17 mouse cellular contexts compared by ENCODE assay signal in genomic region chr13:37454356-37454755, GRCm38 (mm10).
DNase-seq lines count a peak whose midpoint lies in the region; ATAC-seq and TF ChIP-seq lines count a peak whose summit lies in the region.
"Had no signal": no experiment of that assay in that cellular context is flagged by ENCODE, and none has a peak within 500 bp of the region (broad histone marks: within the 10 kb centered on the region; RNA-seq: fewer than 3 reads in every experiment).

No protein-coding gene starts in this region.

- no peak for ATAC-seq in heart, embryonic 14.5 days (ENCODE audit: insufficient number of reproducible peaks, insufficient read depth, low FRiP score, low read depth)
- ATAC-seq in heart, embryonic 11.5 days (replicated peaks; ENCODE audit: insufficient number of reproducible peaks, low FRiP score, low TSS enrichment), result no peak
- ATAC-seq in lung, postnatal 0 days, result no peak
- ATAC-seq in midbrain, embryonic 14.5 days (ENCODE audit: low FRiP score, low TSS enrichment), result no peak
- ATAC-seq: forebrain, embryonic 13.5 days; hindbrain, embryonic 16.5 days had no signal

- H3K4me2 ChIP-seq in heart, embryonic 14.5 days (ENCODE audit: low read length), result no peak overlapping the region
- H3K4me2 ChIP-seq in heart, embryonic 11.5 days, result no peak overlapping the region
- no peak overlapping the region for H3K4me2 ChIP-seq in lung, postnatal 0 days (replicated peaks; ENCODE audit: low read depth, low read length)
- no peak overlapping the region for H3K4me2 ChIP-seq in midbrain, embryonic 14.5 days (ENCODE audit: low read length)
- H3K4me2 ChIP-seq: forebrain, embryonic 13.5 days; liver, embryonic 13.5 days; neural tube, embryonic 12.5 days had no signal

- WGBS in heart, embryonic 14.5 days, result 41% methylated on average over 6 of the region's 6 CpGs
- WGBS in heart, embryonic 11.5 days (ENCODE audit: insufficient replicate concordance), result 29% methylated on average over 6 of the region's 6 CpGs
- WGBS in lung, postnatal 0 days, result 54% methylated on average over 6 of the region's 6 CpGs
- 50% methylated on average over 6 of the region's 6 CpGs for WGBS in lung, adult 2 months
- 57% methylated on average over 6 of the region's 6 CpGs for WGBS in midbrain, embryonic 14.5 days

- 0 out of 2 replicates have a peak overlapping the region, but pooled peaks have one; percentile 21 for H3K9ac ChIP-seq in heart, embryonic 14.5 days (ENCODE audit: low read length)
- no peak overlapping the region for H3K9ac ChIP-seq in heart, embryonic 11.5 days (ENCODE audit: low read depth, low read length)
- no peak overlapping the region for H3K9ac ChIP-seq in lung, postnatal 0 days (replicated peaks; ENCODE audit: low read depth)
- no peak overlapping the region for H3K9ac ChIP-seq in midbrain, embryonic 14.5 days (replicated peaks; ENCODE audit: low read length)
- H3K9ac ChIP-seq: forebrain, embryonic 13.5 days; liver, embryonic 13.5 days; neural tube, embryonic 12.5 days had no signal

- H3K9me3 ChIP-seq in heart, embryonic 14.5 days (ENCODE audit: control insufficient read depth, low read length), result no peaks in the 10 kb centered on the region
- H3K9me3 ChIP-seq in heart, embryonic 11.5 days (replicated peaks; ENCODE audit: control insufficient read depth, low read length), result no peaks in the 10 kb centered on the region
- no peaks in the 10 kb centered on the region for H3K9me3 ChIP-seq in lung, postnatal 0 days (ENCODE audit: low read length)
- H3K9me3 ChIP-seq in midbrain, embryonic 14.5 days (ENCODE audit: control insufficient read depth, low read length), result no peaks in the 10 kb centered on the region
- H3K9me3 ChIP-seq: forebrain, embryonic 13.5 days; liver, embryonic 13.5 days; neural tube, embryonic 12.5 days had no signal

- H3K4me3 ChIP-seq in heart, embryonic 14.5 days (ENCODE audit: control insufficient read depth in 1 of 2, insufficient read depth in 1 of 2, low read depth in 1 of 2, low read length in 2 of 2), result no peak overlapping the region
- no peak overlapping the region for H3K4me3 ChIP-seq in heart, embryonic 11.5 days (ENCODE audit: low read depth, low read length)
- H3K4me3 ChIP-seq in lung, postnatal 0 days (ENCODE audit: low read depth, low read length), result no peak overlapping the region
- no peak overlapping the region for H3K4me3 ChIP-seq in lung, adult 2 months (replicated peaks; ENCODE audit: extremely low read depth, low read depth, low read length)
- no peak overlapping the region for H3K4me3 ChIP-seq in midbrain, embryonic 14.5 days (replicated peaks; ENCODE audit: low read depth, low read length)
- H3K4me3 ChIP-seq: forebrain, embryonic 13.5 days; liver, embryonic 13.5 days; neural tube, embryonic 12.5 days had no signal

- peaks cover 42 to 53% of the 10 kb centered on the region in 2 experiments for H3K4me1 ChIP-seq in heart, embryonic 14.5 days (ENCODE audit: control insufficient read depth in 2 of 2, insufficient read depth in 2 of 2, low read length in 2 of 2)
- H3K4me1 ChIP-seq in heart, embryonic 11.5 days (ENCODE audit: control insufficient read depth, insufficient read depth, low read length), result peaks cover 48% of the 10 kb centered on the region
- peaks cover 27% of the 10 kb centered on the region for H3K4me1 ChIP-seq in lung, postnatal 0 days (ENCODE audit: insufficient read depth, low read depth, low read length)
- peaks cover 63% of the 10 kb centered on the region for H3K4me1 ChIP-seq in lung, adult 2 months (ENCODE audit: control insufficient read depth, insufficient read depth, low read length)
- peaks cover 21% of the 10 kb centered on the region for H3K4me1 ChIP-seq in midbrain, embryonic 14.5 days (ENCODE audit: control insufficient read depth, insufficient read depth, low read length)

- no peak for TF ChIP-seq POLR2A in lung, adult 2 months (IDR thresholded peaks at IDR 0.05; ENCODE audit: borderline replicate concordance, extremely low read depth, low read depth, low read length)

- TF ChIP-seq CTCF in lung, postnatal 0 days (IDR thresholded peaks at IDR 0.05), result no peak
- TF ChIP-seq CTCF in lung, adult 2 months (IDR thresholded peaks at IDR 0.05; ENCODE audit: insufficient read depth, low read length), result no peak

- DNase-seq in lung, postnatal 0 days (ENCODE audit: low spot score), result peak; percentile 61
- DNase-seq in lung, adult 2 months, result no peak
- DNase-seq in ZHBTc4 (ENCODE audit: low read depth, low spot score), result peak; percentile 27
- no peak for DNase-seq in spleen, adult 18-20 months
- DNase-seq in midbrain, embryonic 14.5 days, result no peak
- DNase-seq: heart, postnatal 4 days; kidney, adult 9 months; kidney, postnatal 4 days; layer of hippocampus, postnatal 36 days; left cerebral cortex, postnatal 4 days; liver, embryonic 13.5 days; thymus, postnatal 36 days had no signal

- no peaks in the 10 kb centered on the region for H3K27me3 ChIP-seq in heart, embryonic 14.5 days (ENCODE audit: control insufficient read depth, insufficient read depth, low read length)
- H3K27me3 ChIP-seq in heart, embryonic 11.5 days (ENCODE audit: control insufficient read depth, insufficient read depth, low read length), result no peaks in the 10 kb centered on the region
- no peaks in the 10 kb centered on the region for H3K27me3 ChIP-seq in lung, postnatal 0 days (replicated peaks; ENCODE audit: insufficient read depth, low read length)
- peaks cover 6% of the 10 kb centered on the region; the same call in 1 of the 2 replicates for H3K27me3 ChIP-seq in midbrain, embryonic 14.5 days (ENCODE audit: control insufficient read depth, insufficient read depth, low read length)
- H3K27me3 ChIP-seq: liver, embryonic 13.5 days; neural tube, embryonic 12.5 days had no signal

- no peak for TF ChIP-seq EP300 in lung, postnatal 0 days (IDR thresholded peaks at IDR 0.05)

- H3K36me3 ChIP-seq in heart, embryonic 14.5 days (ENCODE audit: control insufficient read depth, insufficient read depth, low read length), result no peaks in the 10 kb centered on the region
- no peaks in the 10 kb centered on the region for H3K36me3 ChIP-seq in heart, embryonic 11.5 days (ENCODE audit: control insufficient read depth, insufficient read depth, low read length)
- no peaks in the 10 kb centered on the region for H3K36me3 ChIP-seq in lung, postnatal 0 days (ENCODE audit: insufficient read depth, low read length)
- H3K36me3 ChIP-seq in midbrain, embryonic 14.5 days (ENCODE audit: control insufficient read depth, insufficient read depth, low read length), result no peaks in the 10 kb centered on the region
- H3K36me3 ChIP-seq: liver, embryonic 13.5 days; neural tube, embryonic 12.5 days had no signal

- H3K27ac ChIP-seq in heart, embryonic 14.5 days (replicated peaks in 1 of 2; ENCODE audit: control insufficient read depth in 1 of 2, insufficient read depth in 1 of 2, low read depth in 2 of 2, low read length in 2 of 2), result peak overlapping the region in 1 of 2 experiments; percentile 15; a peak in 1 of 4 replicates
- H3K27ac ChIP-seq in heart, embryonic 11.5 days (ENCODE audit: low read depth, low read length), result no peak overlapping the region
- H3K27ac ChIP-seq in lung, postnatal 0 days (ENCODE audit: low read length), result peak overlapping the region; percentile 91
- no peak overlapping the region for H3K27ac ChIP-seq in midbrain, embryonic 14.5 days (replicated peaks; ENCODE audit: low read depth, low read length)
- H3K27ac ChIP-seq: forebrain, embryonic 13.5 days; liver, embryonic 13.5 days; neural tube, embryonic 12.5 days had no signal

Comparison
In these comparisons a context has a peak if more than half of its experiments do, and no peak if none do; other contexts are left out.
1. DNase-seq: peak in lung, postnatal 0 days (single experiment) and ZHBTc4 (single experiment); none in lung, adult 2 months (single experiment), spleen, adult 18-20 months (0 of 2) and midbrain, embryonic 14.5 days (single experiment).